Mouse (Mus musculus): ENCODE data around the gene Reln.

GRCm38 (mm10) chr5:22342461-22342860 is 2.0 kb downstream of the Reln start:
- TF ChIP-seq CTCF (IDR thresholded peaks at IDR 0.05; ENCODE audit: low read depth, low read length): no peak
- TF ChIP-seq POLR2A (IDR thresholded peaks at IDR 0.05; ENCODE audit: extremely low read depth, insufficient read depth, low read length): no peak

Measured in liver, adult 2 months (tissue).